Mouse (Mus musculus) intestine, embryonic 14.5 days (tissue): Measurements from ENCODE around the gene Chrne. TPM values are rescaled to one million over a fixed set of nuclear protein-coding genes. Genes with fewer than 3 reads are reported as not detected.

Experiments
- ATAC-seq: fragments of 200-750 bp; cut with Nextera tagmentation; replicated peaks from 2 replicates; pipeline ENCODE4 v1.8.0; 2017; ENCODE audit warnings: low read depth, moderate number of reproducible peaks, moderate TSS enrichment, moderate library complexity; ENCODE audit not compliant: low FRiP score, low TSS enrichment
- DNase-seq: peaks from one replicate; pipeline ENCODE4 v3.0.0-alpha.2; 2018; ENCODE audit warnings: low spot score
- H3K27ac ChIP-seq: fragments of 300-500 bp; sonication (generic); 2 replicates; pipeline ENCODE4 v1.5.1; 2014; ENCODE audit warnings: low read depth, mild to moderate bottlenecking, control low read depth
- H3K27me3 ChIP-seq: fragments of 300-500 bp; sonication (generic); replicated peaks from 2 replicates; pipeline ENCODE4 v1.6.1; 2014; ENCODE audit warnings: low read length, control low read depth; ENCODE audit not compliant: control insufficient read depth, insufficient read depth
- H3K36me3 ChIP-seq: fragments of 300-500 bp; sonication (generic); 2 replicates; pipeline ENCODE4 v1.6.1; 2014; ENCODE audit warnings: low read length, control low read depth; ENCODE audit not compliant: control insufficient read depth, insufficient read depth
- H3K4me1 ChIP-seq: fragments of 300-500 bp; sonication (generic); replicated peaks from 2 replicates; pipeline ENCODE4 v1.6.1; 2014; ENCODE audit warnings: low read length, control low read depth, mixed read lengths; ENCODE audit not compliant: control insufficient read depth, insufficient read depth
- H3K4me2 ChIP-seq: fragments of 300-500 bp; sonication (generic); 2 replicates; pipeline ENCODE4 v1.6.1; 2014; ENCODE audit warnings: low read length
- H3K4me3 ChIP-seq: fragments of 300-500 bp; sonication (generic); 2 replicates; pipeline ENCODE4 v1.5.1; 2014; ENCODE audit warnings: low read depth, low read length, control low read depth, mixed read lengths
- H3K9ac ChIP-seq: fragments of 300-500 bp; sonication (generic); 2 replicates; pipeline ENCODE4 v1.6.1; 2014; ENCODE audit warnings: mild to moderate bottlenecking, low read length
- H3K9me3 ChIP-seq: fragments of 300-500 bp; sonication (generic); 2 replicates; pipeline ENCODE4 v1.6.1; 2016; ENCODE audit warnings: low read length, control low read depth; ENCODE audit not compliant: control insufficient read depth
- WGBS: fragments of 180-500 bp; shearing (Covaris S2); extraction: QIAGEN DNeasy Blood & Tissue Kit; methylation state at CpG from one replicate; pipeline ENCODE4 v1.1.7; 2014; 5-methylcytosine and 5-hydroxymethylcytosine counted together
- polyA plus RNA-seq: library from polyadenylated mRNA; unstranded; fragments of >200 nt; fragmentation: Nextera tagmentation; extraction: Ambion mirVana; gene quantifications from 2 replicates; pipeline ENCODE4 v1.2.1, GENCODE M21; 2014

The Chrne gene
- polyA plus RNA-seq, 1 experiment from 2014 or later = 0.30 TPM

GRCm38 (mm10) chr11:70647716-70648420 is 28.9 kb upstream of the Chrne start:
- Histone ChIP-seq H3K4me2 (peak overlapping the region; percentile 99), H3K9ac (peak overlapping the region; percentile 72), H3K9me3 (no peaks in the 10 kb centered on the region), H3K36me3 (peaks cover 71% of the 10 kb centered on the region), H3K4me3 (peak overlapping the region; percentile 77), H3K27me3 (no peaks in the 10 kb centered on the region), H3K27ac (peak overlapping the region; percentile 96), H3K4me1 (peaks cover 51% of the 10 kb centered on the region)
- peak; percentile 72 for DNase-seq
- peak; percentile 25 for ATAC-seq
- WGBS = 4% methylated on average over 28 of the region's 28 CpGs

- peak within 1 kb of the TSS; percentile 99 for H3K4me2 ChIP-seq
- peak; percentile 97 for DNase-seq
- peaks cover 43% of the 10 kb centered on the region for H3K4me1 ChIP-seq
- H3K9ac ChIP-seq = peak within 1 kb of the TSS; percentile 82
- H3K9me3 ChIP-seq = no peaks in the 10 kb centered on the region
- WGBS = under 1% methylated on average over 63 of the region's 63 CpGs
- no peaks in the 10 kb centered on the region for H3K27me3 ChIP-seq
- peak within 1 kb of the TSS; percentile 96 for H3K27ac ChIP-seq
- ATAC-seq = peak; percentile 82
- peak within 1 kb of the TSS; percentile 77 for H3K4me3 ChIP-seq
- H3K36me3 ChIP-seq = peaks cover 62% of the 10 kb centered on the region
These were observed 28.0 kb upstream of the Chrne start, which contains the start of the genes Rnf167 and Slc25a11 for GRCm38 (mm10) chr11:70646691-70647650. Gene Rnf167, plus strand, starts transcription at chr11:70647235. Gene Slc25a11, minus strand, starts transcription at chr11:70647479.

GRCm38 (mm10) chr11:70646259-70646555 is 27.2 kb upstream of the Chrne start:
- Histone ChIP-seq H3K4me1 (peaks cover 36% of the 10 kb centered on the region), H3K36me3 (peaks cover 54% of the 10 kb centered on the region), H3K27me3 (no peaks in the 10 kb centered on the region), H3K27ac (peak overlapping the region; percentile 74), H3K4me2 (peak overlapping the region; percentile 96), H3K9ac (peak overlapping the region; percentile 82), H3K9me3 (no peaks in the 10 kb centered on the region), H3K4me3 (peak overlapping the region; percentile 77)
- no peak for DNase-seq
- WGBS = 31% methylated on average over 3 of the region's 3 CpGs
- ATAC-seq = no peak

GRCm38 (mm10) chr11:70645461-70646258 is 26.6 kb upstream of the Chrne start:
- H3K4me2 ChIP-seq = peak overlapping the region; percentile 96
- DNase-seq (no peak), ATAC-seq (no peak)
- H3K27me3 ChIP-seq = no peaks in the 10 kb centered on the region
- H3K9ac ChIP-seq = peak overlapping the region; percentile 82
- peak overlapping the region; percentile 77 for H3K4me3 ChIP-seq
- peak overlapping the region; percentile 74; the same call in 1 of the 2 replicates for H3K27ac ChIP-seq
- peaks cover 49% of the 10 kb centered on the region for H3K36me3 ChIP-seq
- no peaks in the 10 kb centered on the region for H3K9me3 ChIP-seq
- H3K4me1 ChIP-seq = peaks cover 30% of the 10 kb centered on the region
- WGBS = 90% methylated on average over 12 of the region's 12 CpGs

- Histone ChIP-seq H3K4me2 (no peak overlapping the region), H3K4me3 (no peak overlapping the region), H3K9me3 (no peaks in the 10 kb centered on the region), H3K27ac (no peak overlapping the region), H3K27me3 (no peaks in the 10 kb centered on the region), H3K9ac (no peak overlapping the region), H3K4me1 (peaks cover 27% of the 10 kb centered on the region), H3K36me3 (peaks cover 39% of the 10 kb centered on the region)
- no peak for ATAC-seq
- 96% methylated on average over 8 of the region's 8 CpGs for WGBS
- DNase-seq = no peak
These were observed 25.6 kb upstream of the Chrne start for GRCm38 (mm10) chr11:70644564-70645103.

GRCm38 (mm10) chr11:70643051-70643450 is 24.0 kb upstream of the Chrne start:
- Histone ChIP-seq H3K9me3 (no peaks in the 10 kb centered on the region), H3K4me3 (no peak overlapping the region), H3K27me3 (no peaks in the 10 kb centered on the region), H3K27ac (no peak overlapping the region), H3K9ac (no peak overlapping the region), H3K4me2 (no peak overlapping the region), H3K36me3 (peaks cover 24% of the 10 kb centered on the region), H3K4me1 (peaks cover 12% of the 10 kb centered on the region)
- 89% methylated on average over 6 of the region's 6 CpGs for WGBS
- ATAC-seq (no peak), DNase-seq (no peak)

- 83% methylated on average over 7 of the region's 7 CpGs for WGBS
- Histone ChIP-seq H3K36me3 (peaks cover 24% of the 10 kb centered on the region), H3K4me1 (peaks cover 9% of the 10 kb centered on the region), H3K27ac (no peak overlapping the region), H3K9ac (no peak overlapping the region), H3K27me3 (no peaks in the 10 kb centered on the region), H3K9me3 (no peaks in the 10 kb centered on the region), H3K4me3 (no peak overlapping the region), H3K4me2 (no peak overlapping the region)
- ATAC-seq (no peak), DNase-seq (no peak)
These were observed 22.2 kb upstream of the Chrne start for GRCm38 (mm10) chr11:70641241-70641640.

GRCm38 (mm10) chr11:70639976-70640375 is 21.0 kb upstream of the Chrne start:
- no peak overlapping the region for H3K9ac ChIP-seq
- ATAC-seq = no peak
- no peaks in the 10 kb centered on the region for H3K4me1 ChIP-seq
- H3K27me3 ChIP-seq = no peaks in the 10 kb centered on the region
- H3K27ac ChIP-seq = no peak overlapping the region
- no peak for DNase-seq
- no peak overlapping the region for H3K4me3 ChIP-seq
- H3K9me3 ChIP-seq = no peaks in the 10 kb centered on the region
- peaks cover 16% of the 10 kb centered on the region for H3K36me3 ChIP-seq
- 81% methylated on average over 8 of the region's 8 CpGs for WGBS
- no peak overlapping the region for H3K4me2 ChIP-seq
